Comparison of ENCODE assay signal across 8 mouse cellular contexts in genomic region chr12:53248101-53248727, GRCm38 (mm10). TPM values are rescaled to one million over a fixed set of nuclear protein-coding genes. Genes with fewer than 3 reads are reported as not detected.
DNase-seq lines count a peak whose midpoint lies in the region; ATAC-seq and TF ChIP-seq lines count a peak whose summit lies in the region.
"Had no signal": no experiment of that assay in that cellular context is flagged by ENCODE, and none has a peak within 500 bp of the region (broad histone marks: within the 10 kb centered on the region; RNA-seq: fewer than 3 reads in every experiment).

Npas3 (plus strand) TSS chr12:53248677.

- no peak for DNase-seq in ES-E14 (ENCODE audit: low read depth, low spot score)
- DNase-seq in embryonic facial prominence, embryonic 11.5 days (ENCODE audit: low spot score) = peak; percentile 72
- DNase-seq in heart, postnatal 0 days (ENCODE audit: low spot score) = no peak
- DNase-seq in left cerebral cortex, adult 8-10 months (ENCODE audit: low spot score in 2 of 2) = peak; percentile 38 to 63
- no peak for DNase-seq in thymus, postnatal 10 days (ENCODE audit: low spot score in 2 of 2)

- H3K4me1 ChIP-seq in E14TG2a.4 (replicated peaks; ENCODE audit: low read depth, low read length) = peaks cover 35% of the 10 kb centered on the region
- no peaks in the 10 kb centered on the region; a peak in 1 of 4 replicates for H3K4me1 ChIP-seq in ES-E14 (ENCODE audit: control insufficient read depth in 2 of 2, insufficient read depth in 2 of 2, low read length in 2 of 2, poor library complexity in 1 of 2)
- H3K4me1 ChIP-seq in embryonic facial prominence, embryonic 11.5 days (ENCODE audit: control insufficient read depth, insufficient read depth, low read length) = peaks cover 5% of the 10 kb centered on the region; the same call in 1 of the 2 replicates
- 0 out of 2 replicates have a peak, but pooled peaks cover 13% of the 10 kb centered on the region for H3K4me1 ChIP-seq in heart, postnatal 0 days (ENCODE audit: control insufficient read depth, insufficient read depth)
- peaks cover 26% of the 10 kb centered on the region for H3K4me1 ChIP-seq in midbrain, embryonic 16.5 days (ENCODE audit: control insufficient read depth, insufficient read depth, low read length)

- WGBS in embryonic facial prominence, embryonic 11.5 days = 0% methylated on average over 51 of the region's 62 CpGs
- under 1% methylated on average over 50 of the region's 62 CpGs for WGBS in heart, postnatal 0 days
- WGBS in midbrain, embryonic 16.5 days = under 1% methylated on average over 56 of the region's 62 CpGs

- TF ChIP-seq EP300 in heart, postnatal 0 days (IDR thresholded peaks at IDR 0.05; ENCODE audit: low read depth) = no peak

- H3K9ac ChIP-seq in ES-E14 (ENCODE audit: insufficient read depth, low read depth, low read length, poor library complexity, severe bottlenecking) = no peak within 1 kb of the TSS; the same call in 1 of the 2 replicates
- H3K9ac ChIP-seq in embryonic facial prominence, embryonic 11.5 days (replicated peaks; ENCODE audit: low read length) = peak within 1 kb of the TSS; percentile 71
- H3K9ac ChIP-seq in heart, postnatal 0 days (replicated peaks; ENCODE audit: low read depth, low read length) = no peak within 1 kb of the TSS; the same call in 1 of the 2 replicates
- H3K9ac ChIP-seq in midbrain, embryonic 16.5 days (ENCODE audit: low read depth, low read length) = peak within 1 kb of the TSS; percentile 90

- no peak for TF ChIP-seq CTCF in E14TG2a.4 (conservative IDR thresholded peaks at IDR 0.05; ENCODE audit: low read length)
- no peak for TF ChIP-seq CTCF in heart, postnatal 0 days (IDR thresholded peaks at IDR 0.05; ENCODE audit: low read depth)

- H3K4me2 ChIP-seq in embryonic facial prominence, embryonic 11.5 days (ENCODE audit: low read depth, low read length) = peak within 1 kb of the TSS; percentile 99
- peak within 1 kb of the TSS; percentile 92 for H3K4me2 ChIP-seq in heart, postnatal 0 days (ENCODE audit: low read depth, low read length)
- peak within 1 kb of the TSS; percentile 91 for H3K4me2 ChIP-seq in midbrain, embryonic 16.5 days (ENCODE audit: low read length)

- in situ Hi-C loops in ES-E14 (cut with MboI; ENCODE audit: low sequenced_read_pairs in 2 of 2, unreplicated experiment in 2 of 2) = no loop called here

- peak; percentile 51 for ATAC-seq in embryonic facial prominence, embryonic 11.5 days (replicated peaks; ENCODE audit: insufficient number of reproducible peaks, low FRiP score, low TSS enrichment, low read depth)
- ATAC-seq in heart, postnatal 0 days (ENCODE audit: insufficient read depth, low read depth) = no peak
- peak; percentile 77 for ATAC-seq in midbrain, embryonic 16.5 days

- no peaks in the 10 kb centered on the region for H3K9me3 ChIP-seq in E14TG2a.4 (ENCODE audit: low read length)
- H3K9me3 ChIP-seq in ES-E14 (ENCODE audit: control insufficient read depth, insufficient read depth, low read depth, low read length) = no peaks in the 10 kb centered on the region
- no peaks in the 10 kb centered on the region for H3K9me3 ChIP-seq in embryonic facial prominence, embryonic 11.5 days (replicated peaks; ENCODE audit: control insufficient read depth, low read length)
- no peaks in the 10 kb centered on the region for H3K9me3 ChIP-seq in heart, postnatal 0 days (replicated peaks; ENCODE audit: control insufficient read depth, low read length)
- H3K9me3 ChIP-seq in midbrain, embryonic 16.5 days (replicated peaks; ENCODE audit: control insufficient read depth, low read length, poor library complexity, severe bottlenecking) = no peaks in the 10 kb centered on the region

- H3K36me3 ChIP-seq in E14TG2a.4 (ENCODE audit: insufficient read depth, low read length) (no peaks in the 10 kb centered on the region), ES-E14 (ENCODE audit: control insufficient read depth, insufficient read depth, low read length, poor library complexity, severe bottlenecking) (no peaks in the 10 kb centered on the region)
- no peaks in the 10 kb centered on the region for H3K36me3 ChIP-seq in embryonic facial prominence, embryonic 11.5 days (replicated peaks; ENCODE audit: control insufficient read depth, insufficient read depth, low read depth, low read length)
- no peaks in the 10 kb centered on the region for H3K36me3 ChIP-seq in heart, postnatal 0 days (replicated peaks; ENCODE audit: control insufficient read depth, insufficient read depth, low read length)
- no peaks in the 10 kb centered on the region for H3K36me3 ChIP-seq in midbrain, embryonic 16.5 days (ENCODE audit: control insufficient read depth, insufficient read depth, low read length)

- H3K27me3 ChIP-seq in E14TG2a.4 (ENCODE audit: insufficient read depth, low read length) = peaks cover 73% of the 10 kb centered on the region
- peaks cover 26% of the 10 kb centered on the region for H3K27me3 ChIP-seq in embryonic facial prominence, embryonic 11.5 days (ENCODE audit: control insufficient read depth, insufficient read depth, low read length)
- peaks cover 80% of the 10 kb centered on the region for H3K27me3 ChIP-seq in heart, postnatal 0 days (ENCODE audit: control insufficient read depth, insufficient read depth, low read length)
- H3K27me3 ChIP-seq in midbrain, embryonic 16.5 days (ENCODE audit: control insufficient read depth, insufficient read depth, low read depth, low read length) = no peaks in the 10 kb centered on the region

- H3K4me3 ChIP-seq in E14TG2a.4 (replicated peaks; ENCODE audit: low read length) (peak within 1 kb of the TSS; percentile 73), ES-E14 (ENCODE audit: insufficient read depth in 1 of 2, low read depth in 1 of 2, low read length in 2 of 2, poor library complexity in 1 of 2, severe bottlenecking in 1 of 2) (peak within 1 kb of the TSS; percentile 44 to 51)
- H3K4me3 ChIP-seq in embryonic facial prominence, embryonic 11.5 days (ENCODE audit: low read depth, low read length) = peak within 1 kb of the TSS; percentile 62
- H3K4me3 ChIP-seq in heart, postnatal 0 days (ENCODE audit: low read depth, low read length) = peak within 1 kb of the TSS; percentile 58
- peak within 1 kb of the TSS; percentile 84 for H3K4me3 ChIP-seq in midbrain, embryonic 16.5 days (ENCODE audit: low read depth, low read length)
- H3K4me3 ChIP-seq: erythroblast, embryonic 14.5 days had no signal

- no peak within 1 kb of the TSS for H3K27ac ChIP-seq in ES-E14 (ENCODE audit: insufficient read depth, low read depth, low read length, poor library complexity, severe bottlenecking)
- peak within 1 kb of the TSS; percentile 59; the same call in 1 of the 2 replicates for H3K27ac ChIP-seq in embryonic facial prominence, embryonic 11.5 days (replicated peaks; ENCODE audit: low read depth, low read length)
- no peak within 1 kb of the TSS for H3K27ac ChIP-seq in heart, postnatal 0 days (ENCODE audit: low read depth)
- H3K27ac ChIP-seq in midbrain, embryonic 16.5 days (ENCODE audit: low read length) = peak within 1 kb of the TSS; percentile 90

TF ChIP-seq in ES-E14, 5 proteins besides CTCF, POLR2A, EP300 and RAD21:
- TF ChIP-seq HCFC1 (IDR thresholded peaks at IDR 0.05; ENCODE audit: borderline replicate concordance, insufficient read depth, low read length) (no peak), ZNF384 (IDR thresholded peaks at IDR 0.05; ENCODE audit: low read depth, low read length) (no peak), CHD2 (IDR thresholded peaks at IDR 0.05; ENCODE audit: low read depth, low read length) (no peak), MAFK (IDR thresholded peaks at IDR 0.05; ENCODE audit: insufficient read depth, low read depth, low read length) (no peak)

RNA-seq across cellular contexts. Expression of gene Npas3, which starts in this region (rescaled TPM):
- total RNA-seq in ES-E14 (2012; rRNA removed) = 0.16 and 1.2 TPM in 2 replicates
- 4.5 and 5.0 TPM in 2 replicates for polyA plus RNA-seq in embryonic facial prominence, embryonic 11.5 days (2014; fragmentation: Nextera tagmentation; extraction: Ambion mirVana)
- 0.50 TPM in 2 replicates for total RNA-seq in heart, postnatal 0 days (2014; rRNA removed; ENCODE audit: low replicate concordance)
- polyA plus RNA-seq in heart, postnatal 0 days (2015; fragmentation: Nextera tagmentation; extraction: Ambion mirVana) = 0.61 and 0.67 TPM in 2 replicates
- total RNA-seq in left cerebral cortex, adult 8-10 months (2022) = 10 to 100 TPM; 18.8 to 28.2 (median 23.8) TPM
- polyA plus RNA-seq in midbrain, embryonic 16.5 days (2015; fragmentation: Nextera tagmentation; extraction: Ambion mirVana) = 25.1 and 27.9 TPM in 2 replicates
- polyA plus RNA-seq: erythroblast, embryonic 14.5 days had no signal

Comparison
In these comparisons a context has a peak if more than half of its experiments do, and no peak if none do; other contexts are left out.
1. DNase-seq: peak in embryonic facial prominence, embryonic 11.5 days (single experiment) and left cerebral cortex, adult 8-10 months (2 of 2); none in ES-E14 (single experiment), heart, postnatal 0 days (single experiment) and thymus, postnatal 10 days (0 of 2).
2. H3K27ac ChIP-seq: peak in embryonic facial prominence, embryonic 11.5 days (single experiment) and midbrain, embryonic 16.5 days (single experiment); none in ES-E14 (single experiment) and heart, postnatal 0 days (single experiment).
3. H3K9ac ChIP-seq: peak in embryonic facial prominence, embryonic 11.5 days (single experiment) and midbrain, embryonic 16.5 days (single experiment); none in ES-E14 (single experiment) and heart, postnatal 0 days (single experiment).
4. Peak in every context shown above with its lines, with median percentiles within 50 percentile points of each other: H3K4me3 ChIP-seq and H3K4me2 ChIP-seq.